Mouse (Mus musculus) layer of hippocampus, adult 2 months (tissue): ENCODE measurements around the gene Olfr519. TPM values are rescaled to one million over a fixed set of nuclear protein-coding genes. Genes with fewer than 3 reads are reported as not detected.

Source experiments
- DNase-seq, 2 experiments: peaks; one replicate each; pipeline ENCODE4 v3.0.0; 2022; ENCODE audit warnings: low spot score in 2 of 2
- H3K27ac ChIP-seq: fragments of 200-600 bp; 2 replicates; pipeline ENCODE4 v1.8.1; 2022
- H3K4me3 ChIP-seq: fragments of 200-600 bp; 2 replicates; pipeline ENCODE4 v1.8.1; 2022; ENCODE audit warnings: mild to moderate bottlenecking
- CTCF ChIP-seq: fragments of 200-600 bp; conservative IDR thresholded peaks from 2 replicates; pipeline ENCODE4 v1.8.1; 2022; ENCODE audit warnings: antibody characterized with exemption, mild to moderate bottlenecking, moderate library complexity
- total RNA-seq, 2 experiments: library from RNA; stranded (reverse); gene quantifications; 2 replicates each; pipeline ENCODE4 v1.2.3; 2021

Olfr519 gene
- total RNA-seq, 2 experiments from 2014 or later = not detected

- Histone ChIP-seq H3K4me3 (no peak within 1 kb of the TSS), H3K27ac (no peak within 1 kb of the TSS)
- no peak for TF ChIP-seq CTCF
- no peak for DNase-seq
Measured at GRCm38 (mm10) chr7:108850429-108850828, 43.8 kb downstream of the Olfr519 start, which contains the start of gene Olfr516. Olfr516 (minus strand) TSS chr7:108850529.

Other genes starting within 250 kb of the Olfr519 start
- gene Olfr509, start 242.5 kb downstream of the Olfr519 start, total RNA-seq = not detected
- not detected for gene Olfr510, start 228.0 kb downstream of the Olfr519 start, total RNA-seq
- gene Olfr512, start 181.1 kb downstream of the Olfr519 start, total RNA-seq = not detected
- gene Olfr513, start 143.4 kb downstream of the Olfr519 start, total RNA-seq = not detected
- gene Olfr514, start 68.4 kb downstream of the Olfr519 start, total RNA-seq = not detected
- gene Olfr516, start 43.9 kb downstream of the Olfr519 start, total RNA-seq = not detected
- gene Olfr517, start 22.0 kb downstream of the Olfr519 start, total RNA-seq = not detected
- gene Olfr518, start 9.4 kb downstream of the Olfr519 start, total RNA-seq = not detected
- gene Nlrp10, start 35.8 kb upstream of the Olfr519 start, total RNA-seq = under 1 TPM; 0.27 to 0.28 TPM
- 100 to 1,000 TPM in 1 of 2 experiments, 10 to 100 TPM in 1; 95.6 to 101 TPM for gene Eif3f, start 40.0 kb upstream of the Olfr519 start, total RNA-seq
- 100 to 1,000 TPM; 179 to 198 TPM for gene Tub, start 55.9 kb upstream of the Olfr519 start, total RNA-seq
- 10 to 100 TPM; 69.6 to 72.0 TPM for gene Ric3, start 188.9 kb upstream of the Olfr519 start, total RNA-seq